Mouse (Mus musculus): ENCODE data around the gene Smoc2. TPM values are rescaled to one million over a fixed set of nuclear protein-coding genes. Genes with fewer than 3 reads are reported as not detected.

Smoc2 gene
- total and polyA plus RNA-seq, 3 experiments, result not detected

DNA sequence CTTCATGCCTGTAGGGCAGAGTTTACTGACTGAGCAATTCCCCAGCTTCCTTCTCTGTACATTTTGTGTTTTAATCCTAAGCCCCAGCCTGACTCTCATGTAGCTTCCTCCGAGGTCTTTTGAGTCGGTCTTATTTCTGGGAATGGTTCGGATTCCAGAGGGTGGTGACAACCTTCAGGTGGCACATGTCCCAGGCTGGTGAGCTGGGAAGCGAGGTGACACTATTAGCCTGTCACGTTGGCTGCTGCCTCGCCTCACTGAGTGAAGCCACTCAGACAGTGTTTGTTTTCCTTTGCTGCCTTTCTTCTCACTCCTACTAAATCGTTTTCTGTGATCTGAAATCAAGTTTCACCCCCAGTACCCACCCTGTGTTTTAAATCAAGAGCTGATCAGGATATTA, 102.2 kb downstream of the Smoc2 start:
- no peaks in the 10 kb centered on the region for H3K9me3 ChIP-seq (replicated peaks; ENCODE audit: insufficient read depth, low read length)
- no peak for TF ChIP-seq MYB (IDR thresholded peaks at IDR 0.05; ENCODE audit: low read depth, low read length)
- TF ChIP-seq MYC (IDR thresholded peaks at IDR 0.05; ENCODE audit: low read depth, low read length), result no peak
- no peak for TF ChIP-seq NRF1 (IDR thresholded peaks at IDR 0.05; ENCODE audit: insufficient read depth, low read depth, low read length, poor library complexity, severe bottlenecking)
- TF ChIP-seq RCOR1 (IDR thresholded peaks at IDR 0.05; ENCODE audit: low read depth, low read length), result no peak
- no peak for TF ChIP-seq MAX (IDR thresholded peaks at IDR 0.05; ENCODE audit: low read length)
- TF ChIP-seq TBP (IDR thresholded peaks at IDR 0.05; ENCODE audit: low read depth, low read length), result no peak
- no peak for TF ChIP-seq ZMIZ1 (IDR thresholded peaks at IDR 0.05; ENCODE audit: low read depth, low read length)
- DNase-seq (ENCODE audit: low read depth, low spot score), result no peak
- no peaks in the 10 kb centered on the region for H3K36me3 ChIP-seq (ENCODE audit: control insufficient read depth in 1 of 2, insufficient read depth in 2 of 2, low read length in 2 of 2)
- H3K4me1 ChIP-seq (ENCODE audit: control insufficient read depth in 1 of 2, insufficient read depth in 2 of 2, low read length in 2 of 2), result no peaks in the 10 kb centered on the region
- H3K4me3 ChIP-seq (ENCODE audit: control insufficient read depth in 1 of 2, insufficient read depth in 1 of 2, low read depth in 2 of 2, low read length in 2 of 2), result no peak overlapping the region
- no peaks in the 10 kb centered on the region for H3K27me3 ChIP-seq (ENCODE audit: control insufficient read depth in 1 of 2, insufficient read depth in 2 of 2, low read length in 2 of 2)
- no peaks in the 10 kb centered on the region for H3K79me2 ChIP-seq (ENCODE audit: control insufficient read depth, insufficient read depth, low read length, poor library complexity)
- no peak overlapping the region for H3K27ac ChIP-seq (ENCODE audit: control insufficient read depth, low read depth, low read length)
- no peak overlapping the region for H3K9ac ChIP-seq (ENCODE audit: control insufficient read depth, low read depth, low read length, poor library complexity, severe bottlenecking)

DNA sequence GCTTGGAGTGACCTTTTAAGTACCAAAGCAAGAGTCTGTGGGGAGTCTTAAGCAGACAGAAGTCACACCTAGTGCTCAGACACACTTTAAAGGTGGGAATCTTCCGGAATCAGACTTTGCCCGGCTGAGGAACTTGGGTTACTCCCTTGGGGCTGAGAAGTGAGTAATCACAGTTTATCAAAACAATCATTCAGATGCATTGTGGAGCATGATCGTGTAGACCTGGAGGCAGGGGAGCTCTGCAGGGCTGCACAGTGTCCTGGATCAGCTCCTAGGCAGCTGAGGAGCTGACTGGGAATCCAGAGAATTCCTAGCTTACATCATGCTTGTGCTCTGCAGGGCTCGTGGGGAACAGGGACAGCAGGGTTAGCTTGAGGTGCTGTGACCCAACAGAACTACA, 104.7 kb downstream of the Smoc2 start:
- H3K27ac ChIP-seq (ENCODE audit: control insufficient read depth, low read depth, low read length), result no peak overlapping the region
- H3K9me3 ChIP-seq (replicated peaks; ENCODE audit: insufficient read depth, low read length), result no peaks in the 10 kb centered on the region
- no peaks in the 10 kb centered on the region for H3K4me1 ChIP-seq (ENCODE audit: control insufficient read depth in 1 of 2, insufficient read depth in 2 of 2, low read length in 2 of 2)
- H3K4me3 ChIP-seq (ENCODE audit: control insufficient read depth in 1 of 2, insufficient read depth in 1 of 2, low read depth in 2 of 2, low read length in 2 of 2), result no peak overlapping the region
- H3K79me2 ChIP-seq (ENCODE audit: control insufficient read depth, insufficient read depth, low read length, poor library complexity), result no peaks in the 10 kb centered on the region
- H3K9ac ChIP-seq (ENCODE audit: control insufficient read depth, low read depth, low read length, poor library complexity, severe bottlenecking), result no peak overlapping the region
- H3K27me3 ChIP-seq (ENCODE audit: control insufficient read depth in 1 of 2, insufficient read depth in 2 of 2, low read length in 2 of 2), result no peaks in the 10 kb centered on the region
- H3K36me3 ChIP-seq (ENCODE audit: control insufficient read depth in 1 of 2, insufficient read depth in 2 of 2, low read length in 2 of 2), result no peaks in the 10 kb centered on the region
- DNase-seq (ENCODE audit: low read depth, low spot score), result no peak
- TF ChIP-seq ZNF384 (IDR thresholded peaks at IDR 0.05; ENCODE audit: low read depth, low read length) (no peak), MYB (IDR thresholded peaks at IDR 0.05; ENCODE audit: low read depth, low read length) (no peak), SMC3 (IDR thresholded peaks at IDR 0.05; ENCODE audit: low read depth, low read length) (no peak)

DNA sequence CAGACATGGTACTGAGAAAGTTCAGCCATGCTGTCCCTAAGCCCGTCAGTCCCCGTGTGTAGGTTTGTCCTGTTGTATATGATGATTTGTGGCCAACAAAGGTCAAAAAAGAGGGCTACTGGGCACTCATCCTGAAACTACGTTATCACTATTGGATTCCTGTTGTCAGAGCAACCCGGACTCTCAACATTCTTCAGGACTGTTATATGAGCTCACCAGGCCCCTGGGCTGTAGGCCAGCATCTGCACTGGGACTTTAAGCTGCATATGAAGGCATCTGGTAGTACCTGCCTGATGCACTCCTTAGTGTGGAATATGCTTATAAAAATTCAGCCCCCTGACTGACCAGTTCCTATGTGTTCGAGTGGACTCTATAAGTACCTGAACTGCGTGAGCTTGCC, 105.7 kb downstream of the Smoc2 start:
- no peaks in the 10 kb centered on the region for H3K79me2 ChIP-seq (ENCODE audit: control insufficient read depth, insufficient read depth, low read length, poor library complexity)
- no peak overlapping the region for H3K4me3 ChIP-seq (ENCODE audit: control insufficient read depth in 1 of 2, insufficient read depth in 1 of 2, low read depth in 2 of 2, low read length in 2 of 2)
- H3K4me1 ChIP-seq (ENCODE audit: control insufficient read depth in 1 of 2, insufficient read depth in 2 of 2, low read length in 2 of 2), result no peaks in the 10 kb centered on the region
- no peak overlapping the region for H3K9ac ChIP-seq (ENCODE audit: control insufficient read depth, low read depth, low read length, poor library complexity, severe bottlenecking)
- H3K9me3 ChIP-seq (replicated peaks; ENCODE audit: insufficient read depth, low read length), result no peaks in the 10 kb centered on the region
- H3K27ac ChIP-seq (ENCODE audit: control insufficient read depth, low read depth, low read length), result no peak overlapping the region
- no peak for TF ChIP-seq TAL1 (IDR thresholded peaks at IDR 0.05; ENCODE audit: low read length)
- no peak for TF ChIP-seq ZNF384 (IDR thresholded peaks at IDR 0.05; ENCODE audit: low read depth, low read length)
- no peak for TF ChIP-seq SIN3A (IDR thresholded peaks at IDR 0.05; ENCODE audit: low read length)
- no peak for TF ChIP-seq EP300 (IDR thresholded peaks at IDR 0.05; ENCODE audit: low read depth in 1 of 2, low read length in 2 of 2)
- no peak for TF ChIP-seq GATA1 (IDR thresholded peaks at IDR 0.05; ENCODE audit: low read depth, low read length)
- TF ChIP-seq BHLHE40 (IDR thresholded peaks at IDR 0.05; ENCODE audit: borderline replicate concordance, low read depth, low read length), result no peak
- TF ChIP-seq POLR2AphosphoS5 (IDR thresholded peaks at IDR 0.05; ENCODE audit: borderline replicate concordance, low read depth, low read length), result no peak
- no peak for TF ChIP-seq GABPA (IDR thresholded peaks at IDR 0.05; ENCODE audit: low read depth, low read length)
- TF ChIP-seq CHD1 (IDR thresholded peaks at IDR 0.05; ENCODE audit: low read depth, low read length), result no peak
- no peak for TF ChIP-seq HCFC1 (IDR thresholded peaks at IDR 0.05; ENCODE audit: low read depth, low read length)
- no peak for TF ChIP-seq POLR2AphosphoS2 (IDR thresholded peaks at IDR 0.05; ENCODE audit: low read length)
- no peak for TF ChIP-seq NELFE (IDR thresholded peaks at IDR 0.05; ENCODE audit: low read depth, low read length)
- TF ChIP-seq POLR2A (IDR thresholded peaks at IDR 0.05; ENCODE audit: control insufficient read depth in 1 of 2, insufficient read depth in 1 of 2, low read depth in 1 of 2, low read length in 2 of 2, poor library complexity in 1 of 2), result no peak
- TF ChIP-seq ZC3H11A (IDR thresholded peaks at IDR 0.05; ENCODE audit: low read depth, low read length), result no peak
- DNase-seq (ENCODE audit: low read depth, low spot score), result no peak
- H3K36me3 ChIP-seq (ENCODE audit: control insufficient read depth in 1 of 2, insufficient read depth in 2 of 2, low read length in 2 of 2), result no peaks in the 10 kb centered on the region
- H3K27me3 ChIP-seq (ENCODE audit: control insufficient read depth in 1 of 2, insufficient read depth in 2 of 2, low read length in 2 of 2), result no peaks in the 10 kb centered on the region

All from MEL (cell line).